Mouse (Mus musculus): ENCODE results near the gene Padi1. TPM values are rescaled to one million over a fixed set of nuclear protein-coding genes. Genes with fewer than 3 reads are reported as not detected.

Gene Padi1
- polyA plus RNA-seq, 1 experiment = 0.08 TPM

DNA sequence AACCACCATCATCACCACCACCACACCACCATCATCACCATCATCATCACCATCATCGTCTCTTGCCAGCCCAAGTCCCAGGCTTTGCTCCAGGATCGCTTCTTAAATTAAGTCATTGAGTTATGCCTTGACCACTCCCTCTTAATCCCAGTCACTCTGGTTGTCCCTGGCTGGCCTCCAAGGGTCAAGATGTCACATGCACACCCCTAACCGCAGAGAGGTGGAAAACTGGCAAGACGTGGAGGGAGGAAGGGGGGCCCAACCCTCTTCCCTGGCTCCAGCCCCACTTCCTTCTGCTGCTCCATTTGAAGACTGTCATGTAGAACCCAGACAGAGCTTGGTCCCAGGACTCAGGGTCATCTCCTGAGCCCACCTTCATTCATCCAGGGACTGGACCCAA, 587 bp downstream of the Padi1 start:
- no peak overlapping the region for H3K27ac ChIP-seq (ENCODE audit: insufficient read depth, low read length)
- H3K27me3 ChIP-seq (ENCODE audit: control insufficient read depth, insufficient read depth, low read length) = no peaks in the 10 kb centered on the region
- 41% methylated on average over 4 of the region's 4 CpGs for WGBS
- TF ChIP-seq CTCF (IDR thresholded peaks at IDR 0.05; ENCODE audit: borderline replicate concordance, insufficient read depth, low read depth, low read length) (no peak), POLR2A (IDR thresholded peaks at IDR 0.05; ENCODE audit: borderline replicate concordance, insufficient read depth, low read length) (no peak)
- H3K4me1 ChIP-seq (ENCODE audit: control insufficient read depth, insufficient read depth, low read length) = no peaks in the 10 kb centered on the region
- no peak for DNase-seq
- no peak overlapping the region for H3K4me3 ChIP-seq (replicated peaks; ENCODE audit: insufficient read depth, low read depth, low read length)

DNA sequence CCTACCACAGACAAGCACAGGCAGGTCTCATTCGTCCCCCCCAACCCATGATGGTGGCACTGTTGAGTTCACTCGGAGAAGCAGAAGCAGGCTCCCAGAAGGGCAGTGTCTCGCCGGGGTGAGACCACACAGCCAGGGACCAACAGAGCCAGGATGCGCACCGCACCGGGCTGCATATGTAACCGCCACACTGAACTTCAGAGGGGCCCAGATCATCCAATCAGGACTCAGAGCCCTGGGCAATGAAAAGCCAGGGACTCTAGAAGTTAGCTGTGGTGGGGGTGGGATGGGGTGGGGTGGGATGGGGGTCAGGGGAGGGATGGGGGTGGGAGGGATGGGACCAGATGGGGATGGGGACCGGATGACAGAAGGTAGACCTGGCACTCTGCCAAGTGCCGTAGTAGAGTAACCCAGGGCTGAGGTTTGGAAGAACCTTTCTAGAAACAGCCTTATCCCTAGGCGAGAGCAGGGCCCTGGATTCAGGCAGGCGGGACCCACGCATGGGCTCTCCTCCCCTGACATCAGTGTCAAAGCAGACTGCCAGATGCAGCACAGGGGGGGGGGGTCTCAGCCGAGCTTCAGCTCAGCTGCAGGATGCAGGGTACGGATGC, 1.8 kb downstream of the Padi1 start:
- Histone ChIP-seq H3K27me3 (ENCODE audit: control insufficient read depth, insufficient read depth, low read length) (no peaks in the 10 kb centered on the region), H3K4me1 (ENCODE audit: control insufficient read depth, insufficient read depth, low read length) (no peaks in the 10 kb centered on the region), H3K27ac (ENCODE audit: insufficient read depth, low read length) (no peak overlapping the region), H3K4me3 (replicated peaks; ENCODE audit: insufficient read depth, low read depth, low read length) (no peak overlapping the region)
- no peak for TF ChIP-seq POLR2A (IDR thresholded peaks at IDR 0.05; ENCODE audit: borderline replicate concordance, insufficient read depth, low read length)
- no peak for TF ChIP-seq CTCF (IDR thresholded peaks at IDR 0.05; ENCODE audit: borderline replicate concordance, insufficient read depth, low read depth, low read length)
- DNase-seq = no peak
- WGBS = 27% methylated on average over 15 of the region's 15 CpGs

DNA sequence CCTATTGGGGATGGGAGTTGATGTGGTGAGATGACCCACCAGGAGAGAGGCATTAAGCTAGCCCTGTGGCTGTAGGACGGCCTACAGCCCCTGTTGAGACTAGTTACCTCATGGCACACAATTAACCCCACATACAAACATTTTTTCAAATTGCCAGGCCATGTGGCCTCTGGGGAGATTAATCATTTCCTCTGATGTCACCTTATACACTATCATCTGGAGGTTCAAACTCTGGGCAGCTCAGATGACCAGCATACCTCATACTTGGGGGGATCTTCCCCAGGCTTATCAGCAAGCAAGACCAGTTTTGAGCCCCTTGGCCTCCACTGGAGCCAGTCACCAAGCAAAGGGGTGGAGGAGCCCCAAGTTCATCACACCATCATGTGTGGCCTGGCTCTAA, 2.7 kb downstream of the Padi1 start:
- Histone ChIP-seq H3K27me3 (ENCODE audit: control insufficient read depth, insufficient read depth, low read length) (no peaks in the 10 kb centered on the region), H3K4me1 (ENCODE audit: control insufficient read depth, insufficient read depth, low read length) (no peaks in the 10 kb centered on the region), H3K4me3 (replicated peaks; ENCODE audit: insufficient read depth, low read depth, low read length) (no peak overlapping the region), H3K27ac (ENCODE audit: insufficient read depth, low read length) (no peak overlapping the region)
- no peak for DNase-seq
- 96% methylated on average over 1 of the region's 1 CpGs for WGBS
- TF ChIP-seq POLR2A (IDR thresholded peaks at IDR 0.05; ENCODE audit: borderline replicate concordance, insufficient read depth, low read length) (no peak), CTCF (IDR thresholded peaks at IDR 0.05; ENCODE audit: borderline replicate concordance, insufficient read depth, low read depth, low read length) (no peak)

DNA sequence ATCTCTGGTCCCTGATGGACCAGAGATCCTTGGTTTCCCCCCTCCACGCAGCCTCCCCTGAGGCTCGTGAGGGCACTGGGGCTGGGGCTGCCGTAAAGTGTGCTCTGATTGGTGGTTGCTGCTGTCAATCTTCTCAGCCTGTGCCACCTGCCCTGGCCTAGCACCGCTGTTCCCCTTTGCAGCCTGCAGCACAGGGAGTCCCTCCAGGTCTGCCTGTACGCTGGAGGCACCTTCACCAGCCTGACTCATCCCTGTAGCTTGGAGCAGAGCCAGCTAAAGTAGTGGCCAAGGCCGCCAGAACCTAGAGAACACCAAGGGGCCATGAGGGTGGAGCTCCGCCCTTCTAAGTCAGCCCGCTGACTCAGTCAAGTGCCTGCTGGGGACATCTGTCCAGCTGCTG, 7.7 kb downstream of the Padi1 start:
- Histone ChIP-seq H3K27ac (ENCODE audit: insufficient read depth, low read length) (no peak overlapping the region), H3K4me1 (ENCODE audit: control insufficient read depth, insufficient read depth, low read length) (no peaks in the 10 kb centered on the region; the same call in 1 of the 2 replicates), H3K4me3 (replicated peaks; ENCODE audit: insufficient read depth, low read depth, low read length) (no peak overlapping the region), H3K27me3 (ENCODE audit: control insufficient read depth, insufficient read depth, low read length) (no peaks in the 10 kb centered on the region)
- no peak for TF ChIP-seq CTCF (IDR thresholded peaks at IDR 0.05; ENCODE audit: borderline replicate concordance, insufficient read depth, low read depth, low read length)
- no peak for TF ChIP-seq POLR2A (IDR thresholded peaks at IDR 0.05; ENCODE audit: borderline replicate concordance, insufficient read depth, low read length)
- DNase-seq = peak in 1 of 2 experiments; percentile 19
- WGBS = 28% methylated on average over 8 of the region's 8 CpGs

DNA sequence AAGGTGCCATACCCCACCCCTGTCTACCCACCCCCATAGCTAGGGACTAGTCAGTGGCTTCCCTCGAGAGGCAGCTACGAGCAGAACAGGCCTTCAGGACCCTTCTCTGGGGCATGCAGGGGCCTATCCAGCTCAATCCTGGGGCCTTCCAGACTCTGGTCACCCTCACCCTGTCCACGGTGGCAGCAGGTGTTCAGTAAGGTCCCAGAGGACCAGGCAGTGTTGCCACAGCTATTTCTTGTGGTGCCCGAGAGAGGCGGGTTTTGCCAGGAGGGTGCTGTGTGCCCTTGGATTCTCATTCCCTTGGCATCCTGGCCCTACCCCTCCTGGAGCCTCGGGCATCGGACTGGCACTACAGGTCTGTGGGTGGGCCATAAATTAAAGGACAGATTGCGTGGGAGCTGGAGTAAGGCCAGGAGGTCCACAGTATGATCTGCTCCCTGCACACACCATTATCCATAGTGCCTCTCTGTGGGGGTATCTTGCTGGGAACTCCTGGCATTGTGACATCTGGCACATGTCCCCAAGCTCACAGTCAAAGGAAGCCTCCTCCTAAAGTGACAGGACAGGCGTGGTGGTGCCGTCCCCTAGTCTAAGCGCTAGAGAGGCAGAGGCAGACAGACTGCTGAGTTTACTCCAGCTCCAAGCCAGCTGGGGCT, 9.2 kb downstream of the Padi1 start:
- WGBS = 16% methylated on average over 11 of the region's 11 CpGs
- no peak overlapping the region for H3K27ac ChIP-seq (ENCODE audit: insufficient read depth, low read length)
- no peaks in the 10 kb centered on the region; the same call in 1 of the 2 replicates for H3K4me1 ChIP-seq (ENCODE audit: control insufficient read depth, insufficient read depth, low read length)
- no peak overlapping the region for H3K4me3 ChIP-seq (replicated peaks; ENCODE audit: insufficient read depth, low read depth, low read length)
- no peaks in the 10 kb centered on the region for H3K27me3 ChIP-seq (ENCODE audit: control insufficient read depth, insufficient read depth, low read length)
- TF ChIP-seq POLR2A (IDR thresholded peaks at IDR 0.05; ENCODE audit: borderline replicate concordance, insufficient read depth, low read length) (no peak), CTCF (IDR thresholded peaks at IDR 0.05; ENCODE audit: borderline replicate concordance, insufficient read depth, low read depth, low read length) (no peak)
- DNase-seq = no peak

DNA sequence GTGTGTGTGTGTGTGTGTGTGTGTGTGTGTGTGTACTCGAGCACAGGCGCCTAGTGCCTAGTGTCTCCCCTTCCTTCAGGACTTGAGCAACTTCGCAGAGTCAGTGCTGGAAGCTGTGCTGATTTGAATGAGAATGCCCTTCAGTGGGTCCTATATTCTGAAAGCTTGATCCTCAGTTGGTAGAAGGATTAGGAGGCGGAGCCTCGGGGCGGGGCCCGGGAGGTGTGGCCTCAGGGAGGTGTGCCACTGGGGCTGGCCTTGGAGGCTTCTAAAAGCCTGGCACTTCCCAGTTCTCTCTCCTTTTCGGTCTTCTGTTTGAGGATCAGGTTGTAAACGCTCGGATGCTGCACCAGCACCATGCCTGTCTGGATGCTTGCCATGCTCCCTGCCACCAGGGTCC, 9.9 kb downstream of the Padi1 start:
- DNase-seq = no peak
- no peaks in the 10 kb centered on the region; the same call in 1 of the 2 replicates for H3K4me1 ChIP-seq (ENCODE audit: control insufficient read depth, insufficient read depth, low read length)
- H3K27me3 ChIP-seq (ENCODE audit: control insufficient read depth, insufficient read depth, low read length) = no peaks in the 10 kb centered on the region
- H3K4me3 ChIP-seq (replicated peaks; ENCODE audit: insufficient read depth, low read depth, low read length) = no peak overlapping the region
- no peak overlapping the region for H3K27ac ChIP-seq (ENCODE audit: insufficient read depth, low read length)
- 14% methylated on average over 10 of the region's 10 CpGs for WGBS
- TF ChIP-seq CTCF (IDR thresholded peaks at IDR 0.05; ENCODE audit: borderline replicate concordance, insufficient read depth, low read depth, low read length) (no peak), POLR2A (IDR thresholded peaks at IDR 0.05; ENCODE audit: borderline replicate concordance, insufficient read depth, low read length) (no peak)

DNA sequence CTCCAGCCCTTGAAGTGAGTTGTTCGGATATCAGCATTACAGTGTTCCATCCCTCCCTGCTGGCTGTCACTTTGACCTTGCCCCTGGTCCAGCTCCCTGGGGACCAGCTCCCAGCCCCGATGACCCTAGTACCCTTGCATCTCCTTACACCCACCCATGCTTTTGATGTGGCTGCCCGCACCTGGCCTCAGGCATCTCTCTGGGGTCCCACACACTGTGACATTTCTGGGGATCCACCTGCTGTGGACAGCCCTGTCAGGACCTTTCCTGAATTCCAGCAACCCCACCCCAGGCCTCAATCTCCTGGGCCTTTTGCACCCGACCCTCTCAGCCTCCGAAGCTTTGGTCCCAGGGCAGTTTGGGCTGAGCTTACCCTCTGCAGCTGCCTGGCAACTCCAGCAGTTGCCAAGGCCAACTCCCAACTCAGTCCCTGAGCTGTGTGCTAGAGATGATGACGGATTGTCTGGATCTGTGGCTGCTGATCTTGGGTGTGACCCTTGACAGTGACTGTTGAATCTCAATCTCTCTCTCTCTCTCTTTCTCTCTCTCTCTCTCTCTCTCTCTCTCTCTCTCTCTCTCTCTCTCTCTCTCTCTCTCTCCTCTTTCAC, 11.1 kb downstream of the Padi1 start:
- TF ChIP-seq POLR2A (IDR thresholded peaks at IDR 0.05; ENCODE audit: borderline replicate concordance, insufficient read depth, low read length) = no peak
- no peak for TF ChIP-seq CTCF (IDR thresholded peaks at IDR 0.05; ENCODE audit: borderline replicate concordance, insufficient read depth, low read depth, low read length)
- Histone ChIP-seq H3K4me3 (replicated peaks; ENCODE audit: insufficient read depth, low read depth, low read length) (no peak overlapping the region), H3K4me1 (ENCODE audit: control insufficient read depth, insufficient read depth, low read length) (no peaks in the 10 kb centered on the region; the same call in 1 of the 2 replicates), H3K27ac (ENCODE audit: insufficient read depth, low read length) (no peak overlapping the region), H3K27me3 (ENCODE audit: control insufficient read depth, insufficient read depth, low read length) (no peaks in the 10 kb centered on the region)
- DNase-seq = no peak
- WGBS = 54% methylated on average over 6 of the region's 6 CpGs

DNA sequence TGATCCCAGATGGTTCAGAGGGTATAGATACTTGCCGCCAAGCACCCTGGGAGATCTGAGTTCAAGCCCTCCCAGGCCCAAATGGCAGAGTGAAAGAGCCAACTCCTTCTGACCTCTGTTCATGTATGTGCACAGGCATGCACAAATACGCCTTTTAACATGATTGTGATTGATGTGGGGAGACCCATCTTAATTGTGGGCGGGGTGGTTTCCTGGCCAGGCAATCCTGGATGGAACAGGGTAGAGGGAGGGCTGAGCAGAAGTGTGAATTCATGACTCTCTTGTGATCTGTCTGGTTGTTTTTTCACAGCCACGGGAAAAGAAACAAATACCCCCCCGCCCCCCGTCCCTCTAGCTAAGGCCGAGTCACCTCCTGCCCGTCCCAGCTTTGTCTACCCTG, 12.8 kb downstream of the Padi1 start:
- Histone ChIP-seq H3K27ac (ENCODE audit: insufficient read depth, low read length) (no peak overlapping the region), H3K4me1 (ENCODE audit: control insufficient read depth, insufficient read depth, low read length) (no peaks in the 10 kb centered on the region; the same call in 1 of the 2 replicates), H3K27me3 (ENCODE audit: control insufficient read depth, insufficient read depth, low read length) (no peaks in the 10 kb centered on the region), H3K4me3 (replicated peaks; ENCODE audit: insufficient read depth, low read depth, low read length) (no peak overlapping the region)
- TF ChIP-seq POLR2A (IDR thresholded peaks at IDR 0.05; ENCODE audit: borderline replicate concordance, insufficient read depth, low read length) (no peak), CTCF (IDR thresholded peaks at IDR 0.05; ENCODE audit: borderline replicate concordance, insufficient read depth, low read depth, low read length) (no peak)
- 39% methylated on average over 8 of the region's 8 CpGs for WGBS
- DNase-seq = no peak

Data from cerebellum, adult 2 months (tissue).